Mouse (Mus musculus): ENCODE results near the gene Slc8a2. TPM values are rescaled to one million over a fixed set of nuclear protein-coding genes. Genes with fewer than 3 reads are reported as not detected.
A peak's percentile ranks its signal among the peaks of the same experiment; 100 is the strongest.

Slc8a2 gene
- total and polyA plus RNA-seq, 2 experiments from 2014 or later, result 0.05 to 0.57 TPM

- Histone ChIP-seq H3K36me3 (replicated peaks; ENCODE audit: control insufficient read depth, insufficient read depth, low read length) (no peaks in the 10 kb centered on the region), H3K9me3 (replicated peaks; ENCODE audit: control insufficient read depth, low read length) (no peaks in the 10 kb centered on the region), H3K27me3 (ENCODE audit: control insufficient read depth, insufficient read depth, low read length) (no peaks in the 10 kb centered on the region), H3K9ac (replicated peaks; ENCODE audit: low read depth, low read length) (no peak overlapping the region), H3K4me1 (ENCODE audit: control insufficient read depth, insufficient read depth) (peaks cover 12% of the 10 kb centered on the region; the same call in 1 of the 2 replicates), H3K27ac (ENCODE audit: low read depth) (no peak overlapping the region), H3K4me2 (ENCODE audit: low read depth, low read length) (no peak overlapping the region), H3K4me3 (ENCODE audit: low read depth, low read length) (no peak overlapping the region)
- ATAC-seq (ENCODE audit: insufficient read depth, low read depth), result no peak
- no peak for DNase-seq (ENCODE audit: low spot score)
- 61% methylated on average over 3 of the region's 3 CpGs for WGBS
- TF ChIP-seq EP300 (IDR thresholded peaks at IDR 0.05; ENCODE audit: low read depth) (no peak), CTCF (IDR thresholded peaks at IDR 0.05; ENCODE audit: low read depth) (no peak)
Observed at GRCm38 (mm10) chr7:16132926-16133325, 3.3 kb downstream of the Slc8a2 start.

DNA sequence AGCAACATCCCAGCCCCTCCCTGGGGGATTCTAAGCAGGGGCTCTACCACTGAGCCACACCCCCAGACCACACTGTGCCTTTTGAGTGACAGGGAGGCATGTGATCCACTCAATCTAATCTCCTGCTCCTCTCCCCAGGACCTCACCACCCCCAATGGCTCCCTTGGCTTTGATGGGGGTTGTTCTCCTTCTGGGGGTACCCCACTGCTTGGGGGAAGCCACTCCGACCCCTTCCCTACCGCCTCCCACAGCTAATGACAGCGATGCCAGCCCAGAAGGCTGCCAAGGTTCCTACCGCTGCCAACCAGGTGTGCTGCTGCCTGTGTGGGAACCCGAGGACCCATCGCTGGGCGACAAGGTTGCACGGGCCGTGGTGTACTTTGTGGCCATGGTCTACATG, 4.1 kb downstream of the Slc8a2 start:
- Histone ChIP-seq H3K9me3 (replicated peaks; ENCODE audit: control insufficient read depth, low read length) (no peaks in the 10 kb centered on the region), H3K27ac (ENCODE audit: low read depth) (no peak overlapping the region), H3K4me2 (ENCODE audit: low read depth, low read length) (no peak overlapping the region), H3K4me1 (ENCODE audit: control insufficient read depth, insufficient read depth) (peaks cover 4% of the 10 kb centered on the region; the same call in 1 of the 2 replicates), H3K27me3 (ENCODE audit: control insufficient read depth, insufficient read depth, low read length) (no peaks in the 10 kb centered on the region), H3K36me3 (replicated peaks; ENCODE audit: control insufficient read depth, insufficient read depth, low read length) (no peaks in the 10 kb centered on the region), H3K9ac (replicated peaks; ENCODE audit: low read depth, low read length) (no peak overlapping the region), H3K4me3 (ENCODE audit: low read depth, low read length) (no peak overlapping the region)
- WGBS, result 87% methylated on average over 9 of the region's 9 CpGs
- DNase-seq (ENCODE audit: low spot score) (no peak), ATAC-seq (ENCODE audit: insufficient read depth, low read depth) (no peak)
- TF ChIP-seq CTCF (IDR thresholded peaks at IDR 0.05; ENCODE audit: low read depth) (no peak), EP300 (IDR thresholded peaks at IDR 0.05; ENCODE audit: low read depth) (no peak)

DNA sequence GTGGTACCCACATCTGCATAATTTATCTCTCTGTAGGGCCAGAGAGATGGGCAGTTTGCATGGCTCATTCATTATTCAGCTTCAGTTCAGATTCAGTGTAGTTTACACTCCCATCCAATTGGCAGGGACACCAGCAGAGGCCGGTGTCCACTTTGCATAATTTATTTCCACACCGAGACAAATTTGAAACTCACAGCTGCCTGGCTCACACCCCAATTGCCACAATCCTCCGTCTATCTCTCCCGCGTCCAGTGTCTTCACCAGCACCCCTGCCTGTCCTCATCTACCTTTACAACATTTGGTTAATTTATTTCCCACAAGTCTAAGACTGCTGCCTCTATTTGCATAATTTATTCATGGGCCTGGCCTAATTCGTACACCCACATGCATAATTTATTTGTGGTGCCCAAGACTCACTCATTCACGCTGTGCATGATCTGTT, 5.3 kb downstream of the Slc8a2 start:
- no peak for TF ChIP-seq CTCF (IDR thresholded peaks at IDR 0.05; ENCODE audit: low read depth)
- no peak for TF ChIP-seq EP300 (IDR thresholded peaks at IDR 0.05; ENCODE audit: low read depth)
- 75% methylated on average over 7 of the region's 7 CpGs for WGBS
- H3K27me3 ChIP-seq (ENCODE audit: control insufficient read depth, insufficient read depth, low read length), result no peaks in the 10 kb centered on the region
- no peak overlapping the region for H3K27ac ChIP-seq (ENCODE audit: low read depth)
- no peaks in the 10 kb centered on the region for H3K9me3 ChIP-seq (replicated peaks; ENCODE audit: control insufficient read depth, low read length)
- no peak overlapping the region for H3K4me3 ChIP-seq (ENCODE audit: low read depth, low read length)
- DNase-seq (ENCODE audit: low spot score), result no peak
- no peak overlapping the region for H3K9ac ChIP-seq (replicated peaks; ENCODE audit: low read depth, low read length)
- H3K36me3 ChIP-seq (replicated peaks; ENCODE audit: control insufficient read depth, insufficient read depth, low read length), result no peaks in the 10 kb centered on the region
- no peaks in the 10 kb centered on the region for H3K4me1 ChIP-seq (ENCODE audit: control insufficient read depth, insufficient read depth)
- no peak overlapping the region for H3K4me2 ChIP-seq (ENCODE audit: low read depth, low read length)
- ATAC-seq (ENCODE audit: insufficient read depth, low read depth), result no peak

DNA sequence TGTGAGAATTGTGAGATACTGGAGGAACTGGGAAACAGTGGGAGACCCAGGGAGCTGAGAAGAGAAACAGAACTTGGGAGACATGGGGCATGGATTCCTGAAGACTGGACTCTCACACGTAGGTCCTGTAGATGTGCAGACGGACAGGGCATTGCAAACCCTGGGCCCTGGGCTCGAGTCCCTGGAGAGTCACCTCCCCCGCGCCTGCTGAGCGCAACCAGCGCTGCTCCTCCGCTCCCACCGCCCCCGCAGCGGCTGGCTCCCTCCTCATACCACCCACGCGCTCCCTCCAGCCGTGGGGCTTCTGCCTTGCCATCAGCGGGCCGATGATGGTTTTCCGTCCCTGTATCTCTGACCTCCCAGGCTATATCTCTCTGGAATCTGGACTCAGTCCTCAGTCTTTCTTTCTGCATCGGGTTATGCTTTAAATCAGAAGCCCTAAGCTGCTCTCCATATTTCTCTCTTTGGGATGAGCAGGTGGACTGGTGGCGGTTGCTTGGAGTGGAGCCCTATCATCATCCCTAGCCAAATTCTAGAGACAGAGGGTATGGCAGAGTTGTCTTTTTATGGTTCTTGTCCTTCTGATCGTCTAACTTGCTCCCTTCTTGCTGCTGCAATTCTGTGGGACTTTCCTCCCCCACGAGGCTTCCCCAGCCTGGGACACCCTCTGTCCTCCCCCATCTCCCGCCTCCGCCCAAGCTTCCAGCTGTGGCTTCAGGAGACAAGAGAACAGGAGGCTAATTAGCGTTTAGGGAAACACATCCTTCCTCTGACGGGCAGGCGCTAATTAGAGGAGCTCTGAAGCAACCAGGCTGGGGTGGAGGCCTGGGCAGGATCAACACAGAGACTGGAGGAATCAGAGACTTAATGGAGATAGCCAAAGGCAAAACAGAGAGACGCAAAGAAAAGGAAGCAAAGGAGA, 17.1 kb downstream of the Slc8a2 start:
- no peak overlapping the region for H3K27ac ChIP-seq (ENCODE audit: low read depth)
- no peak for TF ChIP-seq CTCF (IDR thresholded peaks at IDR 0.05; ENCODE audit: low read depth)
- no peak for TF ChIP-seq EP300 (IDR thresholded peaks at IDR 0.05; ENCODE audit: low read depth)
- ATAC-seq (ENCODE audit: insufficient read depth, low read depth) (no peak), DNase-seq (ENCODE audit: low spot score) (no peak)
- 26% methylated on average over 27 of the region's 27 CpGs for WGBS
- no peaks in the 10 kb centered on the region for H3K9me3 ChIP-seq (replicated peaks; ENCODE audit: control insufficient read depth, low read length)
- no peak overlapping the region for H3K4me2 ChIP-seq (ENCODE audit: low read depth, low read length)
- H3K27me3 ChIP-seq (ENCODE audit: control insufficient read depth, insufficient read depth, low read length), result peaks cover 18% of the 10 kb centered on the region
- no peak overlapping the region for H3K4me3 ChIP-seq (ENCODE audit: low read depth, low read length)
- no peak overlapping the region for H3K9ac ChIP-seq (replicated peaks; ENCODE audit: low read depth, low read length)
- no peaks in the 10 kb centered on the region for H3K4me1 ChIP-seq (ENCODE audit: control insufficient read depth, insufficient read depth)
- H3K36me3 ChIP-seq (replicated peaks; ENCODE audit: control insufficient read depth, insufficient read depth, low read length), result no peaks in the 10 kb centered on the region

DNA sequence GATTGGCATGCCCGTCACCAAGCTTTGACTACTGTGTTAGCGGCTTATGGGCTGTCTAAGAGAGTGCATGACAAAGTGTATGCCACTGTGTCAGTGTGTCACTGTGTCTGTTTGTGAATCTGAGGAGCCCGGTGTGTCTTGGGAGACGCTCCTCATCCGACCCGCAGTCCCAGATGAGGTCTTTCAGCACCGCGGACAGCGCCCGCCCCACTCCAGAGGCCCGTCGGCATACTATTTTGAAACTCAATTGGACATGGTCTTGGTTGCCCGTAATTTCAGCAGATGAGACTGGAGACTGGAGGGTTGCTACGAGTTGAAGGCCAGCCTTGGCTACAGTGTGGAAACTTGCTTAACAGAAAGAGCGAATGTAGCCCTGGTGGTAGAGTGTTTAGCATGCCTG, 18.0 kb downstream of the Slc8a2 start:
- Histone ChIP-seq H3K9ac (replicated peaks; ENCODE audit: low read depth, low read length) (no peak overlapping the region), H3K4me1 (ENCODE audit: control insufficient read depth, insufficient read depth) (no peaks in the 10 kb centered on the region), H3K4me2 (ENCODE audit: low read depth, low read length) (no peak overlapping the region), H3K4me3 (ENCODE audit: low read depth, low read length) (no peak overlapping the region), H3K27me3 (ENCODE audit: control insufficient read depth, insufficient read depth, low read length) (peaks cover 18% of the 10 kb centered on the region), H3K27ac (ENCODE audit: low read depth) (no peak overlapping the region), H3K9me3 (replicated peaks; ENCODE audit: control insufficient read depth, low read length) (no peaks in the 10 kb centered on the region), H3K36me3 (replicated peaks; ENCODE audit: control insufficient read depth, insufficient read depth, low read length) (no peaks in the 10 kb centered on the region)
- DNase-seq (ENCODE audit: low spot score), result peak; percentile 25
- no peak for ATAC-seq (ENCODE audit: insufficient read depth, low read depth)
- WGBS, result 13% methylated on average over 15 of the region's 15 CpGs
- TF ChIP-seq CTCF (IDR thresholded peaks at IDR 0.05; ENCODE audit: low read depth) (no peak), EP300 (IDR thresholded peaks at IDR 0.05; ENCODE audit: low read depth) (no peak)
